Mouse (Mus musculus) left cerebral cortex, adult 6 months (tissue): ENCODE data around the gene Tpsab1. TPM values are rescaled to one million over a fixed set of nuclear protein-coding genes. Genes with fewer than 3 reads are reported as not detected.

Source experiments
- long read RNA-seq, 2 experiments: library from polyadenylated mRNA; unstranded; transcript quantifications; one replicate each; pipeline ENCODE4 v2.0.0; 2019 to 2020
- polyA plus RNA-seq: library from polyadenylated mRNA; unstranded; fragments of <200 nt; fragmentation: Nextera tagmentation; gene quantifications from 2 replicates; pipeline ENCODE4 v1.2.3, GENCODE M21; 2021

Tpsab1 gene
- polyA plus RNA-seq = not detected in 2 replicates
- long read RNA-seq, experiment 1 = 0 reads
- long read RNA-seq, experiment 2 = 0 reads

GRCm38 (mm10) chr17:25345462-25345861 is at the start of gene Tpsab1:
Tpsab1 (minus strand) TSS chr17:25345562.

GRCm38 (mm10) chr17:25368973-25369372 is 23.6 kb upstream of the Tpsab1 start, which contains the start of gene Tpsg1:
Tpsg1 (plus strand) TSS chr17:25369273.

GRCm38 (mm10) chr17:25366005-25366404 is 20.6 kb upstream of the Tpsab1 start, which contains the start of gene Tpsb2:
Tpsb2 (plus strand) TSS chr17:25366305.

GRCm38 (mm10) chr17:25318354-25318753 is 27.0 kb downstream of the Tpsab1 start, which contains the start of gene Prss29:
Prss29 (plus strand) TSS chr17:25318654.

GRCm38 (mm10) chr17:25308346-25308745 is 37.0 kb downstream of the Tpsab1 start, which contains the start of gene Prss28:
Prss28 (plus strand) TSS chr17:25308646.

GRCm38 (mm10) chr17:25298094-25298493 is 47.3 kb downstream of the Tpsab1 start, which contains the start of gene Prss34:
Prss34 (plus strand) TSS chr17:25298394.

Other genes with a start within 250 kb of the Tpsab1 start
- 7.1 and 7.9 TPM in 2 replicates for gene Telo2, start 229.6 kb downstream of the Tpsab1 start, polyA plus RNA-seq
- not detected in 2 replicates for gene Ptx4, start 224.8 kb downstream of the Tpsab1 start, polyA plus RNA-seq
- gene Clcn7, start 212.2 kb downstream of the Tpsab1 start, polyA plus RNA-seq = 25.3 and 35.1 TPM in 2 replicates
- not detected in 2 replicates for gene Ccdc154, start 183.1 kb downstream of the Tpsab1 start, polyA plus RNA-seq
- not detected in 2 replicates for gene Gm38655, start 170.1 kb downstream of the Tpsab1 start, polyA plus RNA-seq
- gene BC003965, start 161.0 kb downstream of the Tpsab1 start, polyA plus RNA-seq = 22.1 and 26.2 TPM in 2 replicates
- 11.8 and 14.0 TPM in 2 replicates for gene Unkl, start 157.2 kb downstream of the Tpsab1 start, polyA plus RNA-seq
- gene Gnptg, start 105.4 kb downstream of the Tpsab1 start, polyA plus RNA-seq = 112 and 121 TPM in 2 replicates
- gene Tsr3, start 105.4 kb downstream of the Tpsab1 start, polyA plus RNA-seq = 51.9 and 58.2 TPM in 2 replicates
- 3.1 and 5.1 TPM in 2 replicates for gene Baiap3, start 89.2 kb downstream of the Tpsab1 start, polyA plus RNA-seq
- gene Ube2i, start 70.9 kb downstream of the Tpsab1 start, polyA plus RNA-seq = 202 and 227 TPM in 2 replicates
- not detected in 2 replicates for gene Prss34, start 47.2 kb downstream of the Tpsab1 start, polyA plus RNA-seq
- gene Prss28, start 36.9 kb downstream of the Tpsab1 start, polyA plus RNA-seq = not detected in 2 replicates
- gene Prss29, start 26.9 kb downstream of the Tpsab1 start, polyA plus RNA-seq = not detected in 2 replicates
- not detected in 2 replicates for gene Tpsb2, start 20.7 kb upstream of the Tpsab1 start, polyA plus RNA-seq
- not detected in 2 replicates for gene Tpsg1, start 23.7 kb upstream of the Tpsab1 start, polyA plus RNA-seq
- gene Cacna1h, start 88.2 kb upstream of the Tpsab1 start, polyA plus RNA-seq = 7.7 and 8.6 TPM in 2 replicates
- 0.15 and 0.77 TPM in 2 replicates for gene Tekt4, start 109.1 kb upstream of the Tpsab1 start, polyA plus RNA-seq
- gene Sstr5, start 151.7 kb upstream of the Tpsab1 start, polyA plus RNA-seq = 0.23 and 0.34 TPM in 2 replicates
- 40.9 and 69.8 TPM in 2 replicates for gene Sox8, start 225.1 kb upstream of the Tpsab1 start, polyA plus RNA-seq
- gene Lmf1, start 233.5 kb upstream of the Tpsab1 start, polyA plus RNA-seq = 27.9 and 28.9 TPM in 2 replicates